Mouse (Mus musculus) heart, embryonic 15.5 days (tissue): ENCODE data around the gene Slc39a3. TPM values are rescaled to one million over a fixed set of nuclear protein-coding genes. Genes with fewer than 3 reads are reported as not detected.

ENCODE experiments used
- polyA plus RNA-seq: library from polyadenylated mRNA; unstranded; fragments of >200 nt; fragmentation: Nextera tagmentation; extraction: Ambion mirVana; gene quantifications from 2 replicates; pipeline ENCODE4 v1.2.1, GENCODE M21; 2015

Gene Slc39a3
- polyA plus RNA-seq, 1 experiment from 2014 or later = 7.1 TPM

Other genes starting within 250 kb of the Slc39a3 start
- gene Sf3a2, start 239.2 kb downstream of the Slc39a3 start, polyA plus RNA-seq = 38.3 and 48.3 TPM in 2 replicates
- gene Plekhj1, start 238.8 kb downstream of the Slc39a3 start, polyA plus RNA-seq = 65.2 and 83.1 TPM in 2 replicates
- gene Amh, start 232.2 kb downstream of the Slc39a3 start, polyA plus RNA-seq = 0.16 and 0.19 TPM in 2 replicates
- gene Jsrp1, start 223.9 kb downstream of the Slc39a3 start, polyA plus RNA-seq = 4.0 and 5.1 TPM in 2 replicates
- gene Oaz1, start 210.8 kb downstream of the Slc39a3 start, polyA plus RNA-seq = 1,772 and 2,077 TPM in 2 replicates
- gene Lingo3, start 193.4 kb downstream of the Slc39a3 start, polyA plus RNA-seq = 0.29 and 0.43 TPM in 2 replicates
- 153 and 154 TPM in 2 replicates for gene Lsm7, start 182.2 kb downstream of the Slc39a3 start, polyA plus RNA-seq
- gene Sppl2b, start 182.2 kb downstream of the Slc39a3 start, polyA plus RNA-seq = 23.1 and 32.5 TPM in 2 replicates
- 0.04 TPM in 1 of 2 replicates, not detected in the other for gene Tmprss9, start 165.6 kb downstream of the Slc39a3 start, polyA plus RNA-seq
- 269 and 299 TPM in 2 replicates for gene Timm13, start 136.5 kb downstream of the Slc39a3 start, polyA plus RNA-seq
- gene Lmnb2, start 119.2 kb downstream of the Slc39a3 start, polyA plus RNA-seq = 22.0 and 32.1 TPM in 2 replicates
- 30.8 and 34.1 TPM in 2 replicates for gene Gadd45b, start 107.4 kb downstream of the Slc39a3 start, polyA plus RNA-seq
- gene Gng7, start 22.5 kb downstream of the Slc39a3 start, polyA plus RNA-seq = 1.1 and 1.9 TPM in 2 replicates
- 0.29 TPM in 1 of 2 replicates, not detected in the other for gene Diras1, start 11.8 kb downstream of the Slc39a3 start, polyA plus RNA-seq
- 133 and 166 TPM in 2 replicates for gene Sgta, start 22.8 kb upstream of the Slc39a3 start, polyA plus RNA-seq
- 22.3 and 31.6 TPM in 2 replicates for gene Thop1, start 32.6 kb upstream of the Slc39a3 start, polyA plus RNA-seq
- 0.48 and 0.99 TPM in 2 replicates for gene Creb3l3, start 61.4 kb upstream of the Slc39a3 start, polyA plus RNA-seq
- gene Map2k2, start 68.5 kb upstream of the Slc39a3 start, polyA plus RNA-seq = 130 and 153 TPM in 2 replicates
- 25.6 and 31.0 TPM in 2 replicates for gene Zbtb7a, start 97.8 kb upstream of the Slc39a3 start, polyA plus RNA-seq
- gene Pias4, start 130.5 kb upstream of the Slc39a3 start, polyA plus RNA-seq = 29.1 and 41.6 TPM in 2 replicates
- gene Eef2, start 139.2 kb upstream of the Slc39a3 start, polyA plus RNA-seq = 350 and 441 TPM in 2 replicates
- gene Dapk3, start 145.6 kb upstream of the Slc39a3 start, polyA plus RNA-seq = 38.4 and 43.1 TPM in 2 replicates
- not detected in 2 replicates for gene 4930442H23Rik, start 146.4 kb upstream of the Slc39a3 start, polyA plus RNA-seq
- gene Nmrk2, start 164.6 kb upstream of the Slc39a3 start, polyA plus RNA-seq = 7.3 and 9.1 TPM in 2 replicates
- 0.25 and 1.1 TPM in 2 replicates for gene Atcay, start 193.4 kb upstream of the Slc39a3 start, polyA plus RNA-seq
- 6.0 and 7.5 TPM in 2 replicates for gene Zfr2, start 195.7 kb upstream of the Slc39a3 start, polyA plus RNA-seq
- 1.6 and 3.6 TPM in 2 replicates for gene Matk, start 215.5 kb upstream of the Slc39a3 start, polyA plus RNA-seq
- 208 and 226 TPM in 2 replicates for gene Mrpl54, start 229.5 kb upstream of the Slc39a3 start, polyA plus RNA-seq
- 42.3 and 61.2 TPM in 2 replicates for gene Apba3, start 229.5 kb upstream of the Slc39a3 start, polyA plus RNA-seq